Mouse (Mus musculus) adrenal gland, adult 8-10 months (tissue): ENCODE results near the gene B4gat1. TPM values are rescaled to one million over a fixed set of nuclear protein-coding genes. Genes with fewer than 3 reads are reported as not detected.
A peak's percentile ranks its signal among the peaks of the same experiment; 100 is the strongest.

Experiments used
- DNase-seq: peaks from one replicate; pipeline ENCODE4 v3.0.0; 2022
- total RNA-seq, 4 experiments: library from RNA; stranded (reverse); gene quantifications; 2 replicates each; pipeline ENCODE4 v1.2.4; 2022

B4gat1 gene
- total RNA-seq, 4 experiments from 2014 or later, result 44.3 to 54.2 (median 51.8) TPM

- DNase-seq, result no peak
These were observed 22.0 kb downstream of the B4gat1 start for GRCm38 (mm10) chr19:5060365-5061330.

DNA sequence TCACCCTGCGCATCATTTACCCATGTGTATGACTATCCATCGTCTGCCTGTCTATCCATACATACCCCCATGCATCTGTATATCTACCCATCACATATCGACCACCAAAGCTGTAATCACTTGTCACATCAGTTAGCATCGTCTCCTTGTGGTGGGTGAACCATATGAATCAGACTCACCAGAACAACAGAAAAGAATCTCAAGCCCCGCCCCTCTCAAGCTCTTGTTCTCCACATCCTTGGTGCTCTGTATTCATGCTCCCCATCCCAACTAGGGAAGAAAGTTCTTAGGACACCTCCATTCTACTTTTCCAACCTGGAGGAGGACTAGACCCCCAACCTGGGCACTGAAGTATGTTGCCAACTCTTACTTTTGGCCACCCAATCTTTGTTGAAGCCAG lies 23.4 kb downstream of the B4gat1 start:
- no peak for DNase-seq

DNA sequence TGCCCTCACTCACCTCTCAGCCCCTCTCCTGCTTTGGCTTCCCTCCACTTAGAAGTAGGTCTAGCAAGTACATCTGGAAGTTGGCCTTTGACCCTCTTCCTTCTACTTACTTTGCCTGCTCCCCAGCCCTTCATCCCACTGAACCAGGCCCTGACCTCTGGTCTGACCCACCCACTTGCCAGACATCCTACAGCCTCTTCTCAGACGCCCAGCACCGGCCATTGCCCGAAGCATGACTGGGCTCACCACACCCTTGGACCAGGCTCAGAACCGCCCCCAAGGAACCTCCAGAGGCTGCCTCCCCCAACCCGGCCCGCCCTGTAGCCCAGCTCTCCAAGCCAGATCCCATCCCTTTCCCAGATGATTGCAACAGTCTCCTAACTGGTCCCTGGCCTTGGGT lies 23.8 kb downstream of the B4gat1 start:
- no peak for DNase-seq

GRCm38 (mm10) chr19:5065104-5065503 lies 26.5 kb downstream of the B4gat1 start:
- DNase-seq, result no peak

DNA sequence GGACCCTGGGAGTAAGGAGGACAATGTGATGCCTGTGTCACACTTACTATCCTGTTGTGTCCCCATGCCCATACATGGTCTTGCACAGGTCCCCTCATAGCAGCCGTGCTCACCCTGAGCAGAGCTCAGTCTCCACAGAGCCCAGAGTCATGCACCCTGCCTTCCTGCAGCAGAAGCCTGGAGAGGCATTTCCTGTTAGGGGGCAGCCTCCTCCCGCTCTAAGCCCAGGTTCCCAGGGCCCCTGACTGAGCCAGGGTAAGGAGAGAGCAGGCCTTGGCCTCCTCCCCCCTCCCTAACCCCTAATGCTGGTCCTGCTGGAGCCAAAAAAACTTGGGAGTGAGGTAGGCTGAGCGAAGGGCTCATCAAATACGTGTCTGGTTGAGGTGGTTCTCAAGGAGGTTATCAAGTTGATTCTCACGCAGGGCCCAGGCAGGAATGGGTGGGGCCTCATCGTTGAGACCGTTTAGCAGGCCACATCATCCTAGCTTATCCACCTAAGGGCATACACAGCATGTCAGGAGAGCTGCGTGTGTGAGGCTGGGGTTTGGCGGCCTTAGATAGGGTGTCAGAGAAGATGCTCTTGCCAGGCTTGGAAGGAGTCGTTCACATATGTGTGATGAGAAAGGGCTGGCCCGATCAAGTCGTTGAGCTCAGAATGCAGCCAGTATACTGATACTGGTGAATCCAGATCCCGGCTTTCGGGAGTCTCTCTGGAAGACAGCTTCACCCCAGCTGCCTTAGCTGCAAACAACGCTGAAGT lies 28.6 kb downstream of the B4gat1 start:
- DNase-seq, result no peak

DNA sequence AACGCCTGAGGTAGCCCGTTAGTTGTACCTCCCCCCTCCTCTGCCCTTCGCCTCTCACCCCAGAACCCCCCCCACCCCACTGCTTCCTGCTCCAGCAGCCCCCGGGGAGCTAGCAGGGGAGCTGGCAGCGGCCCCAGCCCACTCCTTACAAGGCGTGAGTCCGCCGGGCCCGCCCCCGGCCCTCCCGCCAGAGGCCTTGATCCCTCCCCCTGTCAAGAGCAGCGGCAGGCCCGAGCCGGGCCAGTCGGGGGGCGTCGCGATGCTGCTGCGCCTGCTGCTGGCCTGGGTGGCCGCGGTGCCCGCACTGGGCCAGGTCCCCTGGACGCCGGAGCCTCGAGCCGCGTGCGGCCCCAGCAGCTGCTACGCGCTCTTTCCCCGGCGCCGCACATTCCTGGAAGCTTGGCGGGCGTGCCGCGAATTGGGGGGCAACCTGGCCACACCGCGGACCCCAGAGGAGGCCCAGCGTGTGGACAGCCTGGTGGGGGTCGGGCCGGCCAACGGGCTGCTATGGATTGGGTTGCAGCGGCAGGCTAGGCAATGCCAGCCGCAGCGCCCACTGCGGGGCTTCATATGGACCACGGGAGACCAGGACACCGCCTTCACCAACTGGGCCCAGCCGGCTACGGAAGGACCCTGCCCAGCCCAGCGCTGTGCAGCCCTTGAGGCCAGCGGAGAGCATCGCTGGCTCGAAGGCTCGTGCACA lies 29.4 kb downstream of the B4gat1 start, which contains the start of gene Cd248:
TSS of gene Cd248 (plus strand) at position 212 of the 703 bp plus-strand sequence.
- no peak for DNase-seq

GRCm38 (mm10) chr19:5068570-5069234 lies 30.1 kb downstream of the B4gat1 start:
- no peak for DNase-seq

GRCm38 (mm10) chr19:5069486-5069885 lies 30.9 kb downstream of the B4gat1 start:
- no peak for DNase-seq

GRCm38 (mm10) chr19:5069978-5070377 lies 31.4 kb downstream of the B4gat1 start:
- DNase-seq, result no peak

- no peak for DNase-seq
These were observed 32.5 kb downstream of the B4gat1 start for GRCm38 (mm10) chr19:5071077-5071476.

DNA sequence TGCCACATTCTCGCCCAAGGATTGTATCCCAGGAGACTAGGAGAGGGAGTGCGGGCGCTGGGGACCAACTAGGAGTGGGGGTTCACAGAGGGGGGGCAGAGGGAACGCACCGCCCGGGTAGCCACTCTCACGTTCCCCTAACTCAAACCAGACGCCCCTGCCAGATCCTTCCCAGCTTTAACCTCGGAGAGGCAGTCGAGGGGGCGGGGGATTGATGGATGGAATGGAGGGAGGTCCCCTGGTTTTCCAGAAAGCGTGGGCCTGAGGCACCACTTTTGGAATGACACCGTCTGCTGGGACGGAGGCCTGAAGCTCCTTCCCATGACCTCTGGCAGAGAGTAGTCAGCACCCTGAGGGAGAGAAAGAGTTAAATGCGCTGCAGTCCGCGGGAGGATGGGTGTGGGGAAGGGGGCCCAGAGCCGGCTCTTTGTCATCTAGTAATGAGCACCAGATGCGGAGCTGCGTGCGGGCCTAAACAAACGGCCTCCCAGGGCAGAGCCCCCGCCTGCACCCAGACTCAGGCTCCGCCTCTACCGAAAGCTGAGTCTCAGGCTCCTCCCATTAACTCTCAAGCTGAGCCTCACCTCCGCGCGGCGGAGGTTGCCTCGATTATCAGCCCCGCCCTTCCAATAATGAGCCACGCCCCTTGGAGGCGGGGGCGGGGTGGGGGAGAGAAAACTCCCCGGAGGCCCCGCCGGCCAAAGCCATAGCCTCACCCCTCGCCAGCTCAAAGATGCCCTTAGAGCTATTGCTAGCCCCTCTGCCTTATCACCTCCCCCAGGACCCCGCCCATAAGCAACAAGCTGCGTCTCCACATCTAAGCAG lies 33.1 kb downstream of the B4gat1 start:
- DNase-seq, result peak; percentile 70

DNA sequence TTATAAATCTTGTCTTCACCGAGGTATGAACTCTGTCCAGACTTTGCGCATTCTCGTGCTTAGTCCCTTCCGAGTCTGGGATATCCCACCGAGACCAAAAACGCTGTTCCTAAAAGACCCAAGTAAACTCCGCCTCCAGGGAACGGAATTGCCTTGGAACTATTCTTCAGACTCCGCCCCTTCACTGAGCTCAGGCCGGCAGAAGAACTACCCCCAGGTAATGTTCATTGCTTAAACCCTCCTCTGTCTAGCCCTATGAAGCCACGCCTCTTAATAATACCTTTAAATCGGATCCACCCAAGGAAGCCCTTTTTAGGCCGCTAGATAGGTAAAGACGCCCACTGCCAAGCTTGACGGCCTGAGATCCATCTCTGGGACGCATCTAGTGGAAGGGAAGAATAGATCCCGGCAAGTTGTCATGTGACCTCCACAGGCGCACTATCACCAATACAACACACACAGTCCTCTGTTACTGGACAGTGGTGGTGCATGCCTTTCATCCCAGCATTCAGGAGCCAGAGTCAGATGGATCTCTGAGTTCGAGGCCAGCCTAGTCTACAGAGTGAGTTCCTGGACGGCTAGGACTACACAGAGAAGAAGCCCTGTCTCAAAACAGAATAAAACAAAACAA lies 33.9 kb downstream of the B4gat1 start:
- DNase-seq, result no peak

DNA sequence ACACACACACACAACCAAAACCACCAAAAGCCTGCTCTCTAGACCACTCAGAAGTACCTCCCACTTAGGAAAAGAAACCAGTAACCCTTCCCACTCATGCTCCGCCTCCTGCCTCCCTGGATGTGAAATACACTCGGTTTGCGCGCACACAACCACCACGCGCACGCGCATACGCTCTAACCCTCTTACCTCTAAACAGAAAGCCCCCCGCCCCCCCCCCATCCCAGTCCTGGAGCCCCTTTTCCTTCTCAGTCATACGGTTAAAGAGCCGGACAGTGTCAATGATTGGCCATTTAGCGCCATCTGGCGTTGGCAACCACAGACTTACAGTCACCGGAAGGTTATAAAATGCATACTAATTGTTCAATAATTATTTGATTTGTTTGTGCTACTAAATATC lies 34.4 kb downstream of the B4gat1 start:
- no peak for DNase-seq

GRCm38 (mm10) chr19:5073518-5073917 lies 34.9 kb downstream of the B4gat1 start:
- DNase-seq, result no peak

DNA sequence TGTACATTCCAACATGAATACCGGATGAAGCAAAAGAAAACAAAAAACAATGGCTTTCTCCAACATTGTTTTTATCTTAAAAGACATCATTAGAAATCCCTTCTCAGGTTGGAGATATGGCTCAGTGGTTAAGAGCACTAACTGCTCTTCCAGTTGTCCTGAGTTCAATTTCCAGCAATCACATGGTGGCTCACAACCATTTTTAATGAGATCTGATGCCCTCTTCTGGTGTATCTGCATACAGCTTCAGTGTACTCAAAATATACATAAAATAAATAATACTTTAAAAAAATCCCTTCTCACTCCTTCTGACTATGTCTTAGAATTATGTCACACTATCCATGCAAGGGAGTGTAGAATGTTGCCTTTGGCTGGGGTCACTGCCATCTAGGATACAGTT lies 40.7 kb downstream of the B4gat1 start:
- no peak for DNase-seq

GRCm38 (mm10) chr19:5082005-5082404 lies 43.4 kb downstream of the B4gat1 start:
- no peak for DNase-seq

GRCm38 (mm10) chr19:5082596-5082995 lies 44.0 kb downstream of the B4gat1 start:
- no peak for DNase-seq

- DNase-seq, result no peak
These were observed 45.6 kb downstream of the B4gat1 start for GRCm38 (mm10) chr19:5083961-5084833.

- DNase-seq, result no peak
These were observed 46.2 kb downstream of the B4gat1 start for GRCm38 (mm10) chr19:5084834-5085144.
